Mouse (Mus musculus) heart, postnatal 0 days (tissue): Measurements from ENCODE around the gene Ptx3.

ENCODE experiments used
- CTCF ChIP-seq: IDR thresholded peaks from 2 replicates; pipeline ENCODE4 v1.5.1; 2016; ENCODE audit warnings: antibody characterized with exemption, control low read depth, low read depth
- EP300 ChIP-seq: IDR thresholded peaks from 2 replicates; pipeline ENCODE4 v1.6.1; 2016; ENCODE audit warnings: antibody characterized with exemption, low read depth

GRCm38 (mm10) chr3:66221243-66221611, 1.5 kb downstream of the Ptx3 start:
- TF ChIP-seq EP300 (no peak), CTCF (no peak)
